Mouse (Mus musculus): Measurements from ENCODE around the gene Angptl6.
"Not testable (repeated sequence)": the region's sequence is repeated elsewhere in the genome, so short reads cannot be mapped to it uniquely, and the experiment has no call there.

Angptl6 gene

GRCm38 (mm10) chr9:20837184-20837947, 42.2 kb downstream of the Angptl6 start:
- DNase-seq (ENCODE audit: low read depth) = no peak

DNA sequence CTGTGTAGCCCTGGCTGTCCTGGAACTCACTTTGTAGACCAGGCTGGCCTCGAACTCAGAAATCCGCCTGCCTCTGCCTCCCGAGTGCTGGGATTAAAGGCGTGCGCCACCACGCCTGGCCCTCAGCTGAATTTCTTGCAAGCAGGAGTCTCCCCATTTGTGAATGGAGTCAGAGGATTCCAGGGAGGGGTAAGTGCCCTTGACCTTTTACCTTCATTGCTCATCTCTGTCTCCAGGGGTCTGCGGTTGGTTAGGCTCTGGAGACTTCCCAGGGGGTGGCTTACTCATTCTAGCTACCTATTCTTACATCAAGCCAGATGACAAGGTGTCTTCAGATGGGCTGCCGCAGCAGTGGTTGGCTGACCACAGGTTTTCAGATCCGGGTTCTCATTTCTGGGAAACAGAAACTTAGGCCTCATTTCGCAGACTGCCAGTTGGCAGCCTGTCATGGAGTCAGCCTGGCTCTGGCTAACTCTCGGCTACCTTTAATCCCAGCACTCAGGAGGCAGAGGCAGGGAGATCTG, 44.0 kb downstream of the Angptl6 start:
- not testable (repeated sequence) for DNase-seq (ENCODE audit: low read depth)

GRCm38 (mm10) chr9:20834881-20835280, 44.6 kb downstream of the Angptl6 start:
- no peak for DNase-seq (ENCODE audit: low read depth)

DNA sequence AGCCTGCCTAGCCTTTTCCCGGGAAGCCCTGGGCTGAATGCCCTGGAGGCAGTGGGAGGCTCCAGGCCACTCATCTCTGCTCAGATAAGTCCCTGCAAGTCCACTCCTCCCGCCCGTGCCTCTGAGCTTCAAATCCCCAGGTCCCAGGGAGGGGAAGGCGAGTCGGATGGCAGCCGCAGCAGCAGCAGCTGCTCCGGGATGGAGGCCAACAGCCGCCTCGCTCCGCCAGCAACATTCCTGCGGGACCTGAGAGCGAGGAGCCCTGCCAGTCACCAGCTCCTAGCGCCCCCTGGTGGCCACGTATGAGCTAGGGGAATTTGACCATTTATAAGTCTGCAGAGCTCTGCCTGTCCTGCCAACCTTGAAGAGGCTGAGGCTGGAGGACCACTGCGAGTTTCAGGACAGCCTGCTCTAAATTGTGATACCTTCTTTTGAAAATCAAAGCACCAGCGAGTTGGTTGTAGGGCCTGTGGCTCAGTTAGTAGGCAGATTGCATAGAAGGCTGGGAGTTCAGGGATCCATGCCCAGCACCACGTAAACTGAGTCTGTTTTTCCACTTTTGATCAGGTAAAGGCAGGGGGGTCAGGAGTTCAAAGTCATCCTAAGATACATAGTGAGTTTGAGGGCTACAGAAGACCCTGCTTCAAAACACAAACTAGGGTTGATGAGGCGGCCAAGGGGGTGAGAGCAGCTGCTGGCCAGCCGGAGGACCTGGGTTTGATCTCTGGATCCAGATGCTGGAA, 48.5 kb downstream of the Angptl6 start:
- peak; percentile 71 for DNase-seq (ENCODE audit: low read depth)

GRCm38 (mm10) chr9:20828127-20828526, 51.4 kb downstream of the Angptl6 start:
- no peak for DNase-seq (ENCODE audit: low read depth)

- DNase-seq (ENCODE audit: low read depth) = no peak
These were observed 53.7 kb downstream of the Angptl6 start for GRCm38 (mm10) chr9:20825781-20826180.
